Mouse (Mus musculus) embryonic stem cell, embryonic (primary cell): ENCODE measurements around the gene Fadd.

Experiments used
- CTCF ChIA-PET, 4 experiments: fragments of 300-600 bp in 2 of 4; fragments of 350-600 bp in 2 of 4; sonication (Branson Sonifier 250); formaldehyde crosslinking; loops; one replicate each; lab custom pipeline; 2022; ENCODE audit warnings: inconsistent platforms in 2 of 4; lab: Charles Lee
- POLR2A ChIA-PET, 4 experiments: fragments of 300-600 bp in 2 of 4; fragments of 350-600 bp in 2 of 4; sonication (Branson Sonifier 250); formaldehyde crosslinking; loops; one replicate each; lab custom pipeline; 2022; ENCODE audit warnings: antibody characterized with exemption in 4 of 4, inconsistent platforms in 1 of 4; lab: Charles Lee

The Fadd gene

DNA sequence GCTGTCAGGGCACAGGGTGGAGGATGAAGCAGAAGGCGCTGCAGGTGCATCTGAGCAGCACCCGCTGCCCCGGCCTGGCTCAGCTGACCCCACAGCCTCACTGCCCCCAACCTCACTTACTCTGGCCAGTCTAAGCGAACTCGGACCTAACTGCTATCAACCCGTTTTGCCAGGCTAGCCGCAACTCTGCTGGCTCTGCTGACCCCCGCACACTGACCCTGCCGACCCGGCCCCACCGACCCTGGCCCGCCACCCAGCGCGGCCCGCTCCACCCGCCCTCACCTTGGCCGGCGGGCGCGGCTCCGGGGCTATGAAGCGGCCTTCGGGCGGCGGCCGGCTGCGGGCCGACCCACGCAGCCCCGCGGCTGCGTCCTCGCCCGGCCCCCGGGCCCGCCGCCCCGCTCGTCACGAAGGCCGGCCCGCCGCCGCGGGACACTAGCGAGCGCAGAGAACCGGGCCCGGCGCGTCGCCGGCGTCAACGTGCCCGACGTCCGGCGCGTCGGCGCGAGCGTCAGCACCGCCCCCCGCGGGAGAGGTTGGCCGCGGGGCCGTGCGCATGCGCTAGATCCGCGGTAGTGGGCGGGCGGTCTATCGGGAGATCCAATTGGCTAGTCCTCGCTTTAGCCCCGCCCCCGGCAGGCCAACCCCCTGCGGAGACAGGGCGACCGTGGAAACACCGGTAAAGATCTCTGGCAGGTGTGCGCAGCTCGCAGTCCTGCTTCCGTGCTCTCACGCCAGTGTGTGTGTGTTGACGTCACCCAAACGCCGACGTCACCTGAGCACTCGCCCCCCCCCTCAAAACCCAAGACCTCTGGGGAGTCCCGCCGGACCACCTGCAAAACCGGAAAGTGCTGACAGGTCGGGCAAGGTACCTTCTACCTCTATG is 28.8 kb downstream of the Fadd start, which contains the start of gene Ppfia1:
TSS of gene Ppfia1 (minus strand) at position 493 of the 886 bp plus-strand sequence.
- ChIA-PET CTCF (interaction anchor here in 3 of 4 experiments (0.6 to 1.2 kb wide), 4 partner anchors 124 to 497 kb away, joined by 3 to 8 read pairs (median 3); no protein-coding TSS in a partner anchor), POLR2A (interaction anchor here in 3 of 4 experiments (0.6 to 2.0 kb wide), 10 partner anchors 12 to 837 kb away, joined by 3 to 11 read pairs (median 3); partner anchors contain the start of gene Fadd (in 2 of the 3))

DNA sequence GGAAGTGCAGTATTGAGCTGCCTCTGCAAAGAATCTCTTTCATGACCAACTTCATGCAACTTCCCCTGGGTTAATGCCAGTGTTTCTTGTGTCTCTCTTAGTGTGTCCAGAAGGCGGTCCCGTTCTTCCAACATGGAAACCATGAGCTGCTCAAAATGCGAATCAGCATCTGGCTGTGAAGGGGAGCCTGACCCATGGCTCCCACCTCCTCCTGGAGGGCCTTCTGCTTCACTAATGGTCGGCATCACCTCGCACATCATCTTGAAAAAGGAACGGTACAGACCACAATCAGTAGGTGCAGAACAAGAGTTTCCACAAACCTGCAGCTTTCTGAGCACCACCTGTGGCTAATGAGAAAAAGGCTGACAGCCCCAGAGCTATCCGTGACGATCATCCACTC is 30.0 kb downstream of the Fadd start:
- ChIA-PET CTCF (interaction anchor here in 2 of 4 experiments (0.7 to 1.2 kb wide), 3 partner anchors 79 to 355 kb away, joined by 3 to 8 read pairs (median 4); no protein-coding TSS in a partner anchor), POLR2A (interaction anchor here in 2 of 4 experiments (0.6 to 3.1 kb wide), 9 partner anchors 13 to 686 kb away, joined by 3 to 12 read pairs (median 3); partner anchors contain the start of gene Fadd (in 2 of the 2))

DNA sequence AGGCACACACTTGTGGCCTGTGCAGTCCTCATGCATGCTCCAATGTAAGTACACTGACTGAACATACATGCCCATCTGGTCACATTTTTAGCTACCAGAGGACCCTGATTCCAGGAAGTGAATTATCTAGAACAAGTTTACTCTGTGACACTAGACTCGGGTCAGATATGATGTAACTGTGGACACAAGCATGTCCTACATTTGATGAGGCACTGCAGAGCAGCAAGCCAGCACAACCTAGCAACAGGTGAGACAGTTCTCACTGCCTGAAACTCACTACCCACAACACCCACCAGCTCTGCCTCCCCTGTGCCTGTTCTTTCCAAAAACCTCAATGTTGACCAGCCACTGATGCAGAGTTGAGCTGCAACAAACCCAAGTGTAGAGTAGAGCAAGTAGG is 31.5 kb downstream of the Fadd start:
- CTCF ChIA-PET: interaction anchor here in 1 of 4 experiments (1.2 kb wide), 1 partner anchor 231 kb away, joined by 3 read pairs; no protein-coding TSS in a partner anchor
- POLR2A ChIA-PET: interaction anchor here in 1 of 4 experiments (2.2 to 3.1 kb wide), 2 partner anchors 11 to 31 kb away, joined by 10 to 12 read pairs; partner anchors contain the start of gene Fadd

DNA sequence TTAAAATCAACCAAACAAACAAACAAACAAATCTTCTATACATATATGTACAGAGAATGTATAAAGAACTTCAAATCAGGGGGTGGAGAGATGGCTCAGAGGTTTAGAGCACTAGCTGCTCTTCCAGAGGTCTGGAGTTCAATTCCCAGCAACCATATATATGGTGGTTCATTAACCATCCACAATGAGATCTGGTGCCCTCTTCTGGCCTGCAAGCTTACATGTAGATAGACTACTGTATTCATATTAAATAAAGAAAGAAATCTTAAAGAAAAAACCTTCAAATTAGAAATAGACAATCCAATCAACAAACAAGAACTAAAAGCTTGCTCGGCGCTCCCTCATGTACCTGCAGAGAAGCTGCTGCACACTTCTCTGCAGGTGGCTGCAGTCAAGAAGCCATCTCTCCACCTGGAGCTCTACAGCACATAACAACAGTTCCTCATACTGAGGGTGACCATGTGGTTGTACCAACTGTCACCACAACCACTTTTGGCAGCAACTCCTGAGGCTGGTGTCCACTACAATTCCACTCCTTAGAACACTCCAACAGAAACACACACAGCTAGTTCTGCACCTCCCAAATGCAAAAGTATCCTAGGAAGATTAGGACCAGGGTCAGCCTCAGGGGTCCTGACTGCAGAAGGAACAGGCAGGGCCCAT is 32.2 kb downstream of the Fadd start:
- CTCF ChIA-PET: interaction anchor here in 2 of 4 experiments (0.6 to 1.2 kb wide), 4 partner anchors 26 to 333 kb away, joined by 3 read pairs; no protein-coding TSS in a partner anchor
- POLR2A ChIA-PET: interaction anchor here in 2 of 4 experiments (0.9 to 3.1 kb wide), 4 partner anchors 9 to 32 kb away, joined by 3 to 12 read pairs (median 6); partner anchors contain the start of gene Fadd (in 1 of the 2)

DNA sequence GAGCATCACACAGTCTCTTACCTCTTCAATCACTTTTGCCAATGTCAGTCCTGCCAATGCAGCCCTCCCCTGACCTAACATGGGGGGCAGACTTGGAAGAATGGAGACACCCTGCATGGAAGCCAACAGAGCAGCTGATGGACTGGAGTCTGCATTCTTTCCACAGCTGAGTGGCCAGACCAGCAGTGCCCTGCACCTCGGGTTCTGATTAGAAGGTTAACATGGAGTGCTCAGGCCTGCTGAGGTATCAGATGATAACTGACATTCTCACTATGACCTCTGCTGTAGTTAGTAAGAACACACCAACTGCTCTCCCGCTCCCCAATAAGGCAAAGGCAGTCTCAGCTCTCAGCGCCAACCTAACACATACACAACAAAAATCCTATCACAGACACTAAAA is 37.0 kb downstream of the Fadd start:
- POLR2A ChIA-PET: no interaction called here
- CTCF ChIA-PET: interaction anchor here in 1 of 4 experiments (0.7 kb wide), 1 partner anchor 21 kb away, joined by 4 read pairs; no protein-coding TSS in a partner anchor

DNA sequence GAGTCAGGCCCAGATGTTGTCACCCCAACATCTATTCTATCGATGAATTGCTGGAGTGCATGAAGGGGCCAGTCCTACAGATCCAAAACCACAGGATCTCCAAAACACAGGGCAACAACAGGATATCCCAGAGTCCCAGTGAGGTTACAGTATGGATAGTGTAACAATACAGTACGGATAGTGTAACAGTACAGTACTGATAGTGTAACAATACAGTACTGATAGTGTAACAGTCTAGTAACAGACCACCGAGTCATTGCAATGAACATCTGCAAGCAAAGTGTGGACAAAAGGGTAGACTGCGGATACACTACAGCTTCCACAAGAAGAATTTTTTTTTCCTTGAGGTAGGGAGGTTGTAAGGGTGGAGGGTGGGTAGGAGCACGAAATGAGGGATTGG is 40.9 kb downstream of the Fadd start:
- POLR2A ChIA-PET: interaction anchor here in 2 of 4 experiments (0.6 to 2.3 kb wide), 5 partner anchors 9 to 421 kb away, joined by 3 to 10 read pairs (median 4); no protein-coding TSS in a partner anchor
- CTCF ChIA-PET: interaction anchor here in 2 of 4 experiments (0.6 to 0.7 kb wide), 3 partner anchors 53 to 625 kb away, joined by 3 read pairs; no protein-coding TSS in a partner anchor

DNA sequence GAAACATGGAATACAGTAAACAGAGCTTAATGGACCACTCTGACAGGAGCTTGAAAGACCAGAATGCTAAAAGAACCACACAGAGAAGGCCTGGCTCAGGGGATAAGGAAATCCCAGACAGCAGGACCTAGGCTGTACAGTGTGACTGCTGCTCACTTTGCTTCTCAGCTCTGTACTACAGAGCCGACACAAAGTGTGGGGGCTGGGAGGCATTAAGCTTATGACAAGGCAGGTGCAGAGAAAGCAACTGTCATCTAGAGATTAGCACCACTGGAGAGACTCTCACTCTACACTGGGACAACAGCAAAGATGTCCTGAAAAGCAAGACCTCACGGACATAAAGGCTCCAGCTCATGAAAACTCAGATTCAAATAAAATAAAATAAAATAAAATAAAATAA is 43.1 kb downstream of the Fadd start:
- POLR2A ChIA-PET: interaction anchor here in 1 of 4 experiments (1.1 to 2.3 kb wide), 3 partner anchors 11 to 26 kb away, joined by 4 to 10 read pairs (median 6); no protein-coding TSS in a partner anchor
- CTCF ChIA-PET: no interaction called here

DNA sequence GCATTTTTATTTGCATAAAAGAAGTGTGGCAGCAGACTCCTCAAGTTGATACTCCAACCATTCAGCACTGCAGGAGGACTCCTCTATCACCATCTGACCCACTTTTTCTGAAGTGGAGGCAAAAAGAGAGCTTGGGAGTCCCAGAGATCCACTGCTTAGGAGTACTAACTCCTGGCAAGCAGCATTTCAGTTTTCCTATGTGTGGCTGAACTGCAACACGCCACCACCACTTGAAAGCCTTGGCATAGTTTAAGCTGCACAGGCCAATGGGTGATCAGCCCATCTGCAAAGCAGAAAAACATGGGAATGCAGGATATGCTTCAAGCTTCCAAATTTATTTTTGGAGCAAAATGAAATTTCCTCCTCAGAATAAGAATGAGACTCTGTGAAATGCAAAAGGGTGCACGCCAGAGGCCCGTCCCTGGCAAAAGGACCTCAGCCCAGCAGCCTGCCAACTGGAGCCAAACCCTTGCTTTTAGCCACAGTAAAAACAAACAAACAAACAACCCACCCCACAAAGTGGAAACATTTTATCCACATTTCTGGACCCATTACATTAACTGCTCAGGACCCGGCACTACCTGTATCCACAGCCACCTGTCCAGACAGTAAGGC is 44.1 kb downstream of the Fadd start:
- POLR2A ChIA-PET: interaction anchor here in 2 of 4 experiments (0.6 to 1.5 kb wide), 5 partner anchors 11 to 74 kb away, joined by 3 to 7 read pairs (median 4); no protein-coding TSS in a partner anchor
- CTCF ChIA-PET: interaction anchor here in 2 of 4 experiments (0.6 kb wide), 2 partner anchors 17 to 708 kb away, joined by 3 read pairs; no protein-coding TSS in a partner anchor

DNA sequence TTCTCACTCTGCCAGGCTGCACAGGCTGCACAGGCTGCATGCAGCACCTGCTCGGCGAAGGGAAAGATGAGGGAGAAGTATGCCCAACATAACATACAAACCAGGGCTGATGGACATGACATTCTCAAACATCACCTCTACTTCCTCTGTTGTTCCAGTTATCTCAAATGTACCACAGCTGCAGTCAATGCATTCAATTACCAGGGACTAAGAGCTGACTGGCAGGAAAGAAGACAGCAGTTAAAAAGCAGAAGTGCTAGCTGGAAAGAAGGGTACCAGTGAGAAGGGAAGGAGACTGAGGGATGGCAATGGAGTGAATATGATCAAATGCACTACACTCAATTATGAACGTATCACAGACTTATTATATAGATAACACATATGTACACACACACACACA is 45.9 kb downstream of the Fadd start:
- POLR2A ChIA-PET: interaction anchor here in 2 of 4 experiments (0.7 to 1.5 kb wide), 2 partner anchors 13 to 66 kb away, joined by 3 read pairs; no protein-coding TSS in a partner anchor
- CTCF ChIA-PET: no interaction called here

DNA sequence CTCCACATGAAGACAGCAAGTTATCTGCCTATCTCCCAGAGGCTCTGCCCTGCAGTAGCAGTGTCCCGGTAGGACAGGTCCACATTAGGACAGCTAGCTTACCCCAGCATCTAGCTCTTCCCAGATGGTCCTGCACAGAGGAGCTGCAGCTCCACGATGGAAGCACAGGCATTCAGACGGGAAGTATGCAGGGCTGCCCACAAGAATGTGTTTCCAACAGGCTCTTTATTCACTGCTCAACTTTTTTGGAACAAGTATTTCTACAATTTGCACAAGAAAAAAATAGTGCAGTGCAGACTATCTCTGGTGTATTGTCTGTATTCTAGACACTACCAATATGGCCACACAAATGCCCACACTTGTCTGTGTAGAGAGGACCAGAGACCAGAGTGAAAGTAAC is 47.5 kb downstream of the Fadd start:
- POLR2A ChIA-PET: no interaction called here
- CTCF ChIA-PET: no interaction called here

DNA sequence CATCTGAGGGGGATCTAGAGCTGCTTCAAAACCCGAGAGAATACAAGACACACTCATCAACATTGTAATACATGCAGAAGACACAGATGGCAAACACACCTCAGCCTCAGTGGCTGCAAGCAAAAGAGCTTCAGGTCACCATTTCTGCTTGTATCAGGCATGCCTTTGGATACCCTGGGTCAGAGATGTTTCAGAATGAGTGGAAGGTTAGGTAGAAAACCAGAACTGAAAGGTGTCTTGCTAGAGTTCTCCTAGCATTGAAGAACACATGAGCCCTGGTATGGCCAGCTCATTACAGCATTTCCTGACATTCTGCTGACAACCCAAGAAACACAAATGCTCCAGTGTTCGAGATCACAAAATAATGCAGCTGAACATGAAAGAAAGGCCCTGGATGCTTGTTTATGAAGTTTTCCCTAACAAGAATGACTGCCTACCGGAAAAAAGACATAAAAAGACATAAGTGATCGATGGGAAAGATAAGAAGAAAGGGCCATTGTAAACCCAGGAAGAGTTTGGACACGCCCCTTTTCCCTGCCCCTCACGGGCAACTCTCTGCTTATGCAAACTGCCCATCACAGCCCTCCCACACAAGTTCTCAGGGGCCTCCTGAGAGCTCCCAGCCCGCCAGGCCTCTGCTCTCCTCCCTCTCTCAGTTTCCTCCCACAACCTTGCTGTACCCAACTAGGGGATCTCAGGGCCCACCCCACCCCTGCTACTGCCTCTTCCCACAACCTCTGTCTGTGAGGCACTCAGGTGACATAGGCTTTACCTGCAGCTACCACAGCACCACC is 50.5 kb downstream of the Fadd start:
- CTCF ChIA-PET: interaction anchor here in 2 of 4 experiments (0.6 to 0.9 kb wide), 3 partner anchors 140 to 471 kb away, joined by 3 to 5 read pairs (median 4); no protein-coding TSS in a partner anchor
- POLR2A ChIA-PET: interaction anchor here in 1 of 4 experiments (0.7 to 1.3 kb wide), 3 partner anchors 17 to 135 kb away, joined by 3 to 5 read pairs (median 3); no protein-coding TSS in a partner anchor

DNA sequence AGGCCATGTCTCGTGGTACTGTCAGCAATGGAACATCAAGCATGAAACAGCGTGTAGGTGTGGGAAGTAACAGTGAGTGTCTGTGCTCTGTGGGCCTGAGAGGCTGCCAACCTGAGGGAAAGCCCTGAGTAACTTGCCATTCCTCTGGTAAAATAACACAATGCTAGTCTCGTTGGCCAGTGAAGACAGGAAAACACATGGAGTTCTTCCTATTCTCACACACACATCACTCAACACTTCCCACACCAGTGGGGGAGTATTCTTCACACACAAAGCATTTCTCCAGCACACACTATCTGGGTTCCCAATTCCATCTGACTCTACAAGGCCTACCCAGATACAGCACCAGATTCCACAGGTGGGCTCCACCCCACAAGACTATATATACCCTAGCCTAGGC is 52.4 kb downstream of the Fadd start:
- CTCF ChIA-PET: no interaction called here
- POLR2A ChIA-PET: no interaction called here

DNA sequence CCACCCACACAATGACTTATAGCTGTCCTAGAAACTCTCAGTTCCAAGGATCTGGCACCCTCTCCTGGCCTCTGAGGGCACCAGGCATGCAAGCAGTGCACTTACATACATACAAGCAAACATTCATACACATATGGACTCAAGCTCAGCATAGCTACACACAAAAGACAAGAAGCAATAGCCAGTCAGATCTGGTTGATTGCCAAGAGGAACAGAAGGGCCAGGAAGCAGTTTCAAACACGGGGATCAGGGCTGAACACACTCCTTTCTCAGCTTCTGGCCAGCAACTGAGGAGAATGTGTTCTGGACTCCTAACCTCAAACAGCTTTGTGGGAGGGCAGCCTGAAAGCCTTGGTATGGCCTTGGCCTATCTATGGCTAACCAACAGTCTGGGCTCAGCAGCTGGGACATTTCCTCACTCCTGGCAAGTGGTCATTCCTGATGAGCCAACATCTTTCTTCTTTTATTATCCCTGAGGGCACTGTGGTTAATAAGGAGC is 54.5 kb downstream of the Fadd start:
- CTCF ChIA-PET: interaction anchor here in 2 of 4 experiments (0.6 to 1.4 kb wide), 2 partner anchors 100 to 635 kb away, joined by 3 to 5 read pairs; no protein-coding TSS in a partner anchor

More for the DNA sequence above, 54.5 kb downstream of the Fadd start:
- POLR2A ChIA-PET: no interaction called here
